ENCODE assay signal across 17 mouse cellular contexts in the genomic region with DNA sequence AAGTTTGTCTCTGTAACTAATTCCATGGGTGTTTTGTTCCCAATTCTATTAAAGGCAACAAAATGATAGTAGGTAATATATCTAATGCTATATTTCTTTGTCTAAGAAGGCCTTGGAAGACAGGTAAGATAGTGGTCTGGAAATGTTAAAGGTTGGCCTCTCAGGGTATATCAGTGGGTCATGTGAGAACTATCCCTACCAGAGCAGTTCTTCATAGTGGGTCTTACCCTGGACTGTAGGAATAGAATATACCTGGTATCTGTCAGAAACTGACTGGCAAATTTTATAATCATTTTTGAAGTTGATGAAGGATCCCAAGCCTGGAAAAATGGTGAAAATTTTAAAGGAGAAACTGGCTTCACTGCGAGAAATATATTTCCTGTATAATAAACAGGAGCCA.
DNase-seq lines count a peak whose midpoint lies in the region; ATAC-seq lines count a peak whose summit lies in the region.
"Had no signal": no experiment of that assay in that cellular context is flagged by ENCODE, and none has a peak within 500 bp of the region (broad histone marks: within the 10 kb centered on the region; RNA-seq: fewer than 3 reads in every experiment).

No protein-coding gene starts in this region.

- H3K27me3 ChIP-seq in hindbrain, embryonic 11.5 days (ENCODE audit: control insufficient read depth, insufficient read depth, low read length) = no peaks in the 10 kb centered on the region
- H3K27me3 ChIP-seq in hindbrain, embryonic 10.5 days (ENCODE audit: insufficient read depth, poor library complexity, severe bottlenecking) = no peaks in the 10 kb centered on the region
- H3K27me3 ChIP-seq in forebrain, embryonic 14.5 days (replicated peaks; ENCODE audit: control insufficient read depth, insufficient read depth, low read length) = no peaks in the 10 kb centered on the region
- H3K27me3 ChIP-seq in hindbrain, embryonic 15.5 days = no peaks in the 10 kb centered on the region
- H3K27me3 ChIP-seq in midbrain, embryonic 16.5 days (ENCODE audit: control insufficient read depth, insufficient read depth, low read depth, low read length) = no peaks in the 10 kb centered on the region
- H3K27me3 ChIP-seq in kidney, embryonic 14.5 days (ENCODE audit: control insufficient read depth, insufficient read depth, low read length) = no peaks in the 10 kb centered on the region
- H3K27me3 ChIP-seq: embryonic facial prominence, embryonic 15.5 days; liver, embryonic 15.5 days; stomach, embryonic 15.5 days had no signal

- no peak overlapping the region for H3K4me3 ChIP-seq in hindbrain, embryonic 11.5 days (ENCODE audit: low read depth, low read length)
- no peak overlapping the region for H3K4me3 ChIP-seq in hindbrain, embryonic 10.5 days
- H3K4me3 ChIP-seq in forebrain, embryonic 14.5 days (ENCODE audit: low read depth, low read length) = no peak overlapping the region
- no peak overlapping the region for H3K4me3 ChIP-seq in hindbrain, embryonic 15.5 days
- H3K4me3 ChIP-seq in midbrain, embryonic 16.5 days (ENCODE audit: low read depth, low read length) = no peak overlapping the region
- no peak overlapping the region for H3K4me3 ChIP-seq in kidney, embryonic 14.5 days (ENCODE audit: low read length)
- H3K4me3 ChIP-seq: embryonic facial prominence, embryonic 15.5 days; liver, embryonic 15.5 days; stomach, embryonic 15.5 days had no signal

- H3K9ac ChIP-seq in hindbrain, embryonic 11.5 days (ENCODE audit: low read depth, low read length) = no peak overlapping the region
- H3K9ac ChIP-seq in forebrain, embryonic 14.5 days (ENCODE audit: low read length) = no peak overlapping the region
- H3K9ac ChIP-seq in hindbrain, embryonic 15.5 days = no peak overlapping the region
- no peak overlapping the region for H3K9ac ChIP-seq in midbrain, embryonic 16.5 days (ENCODE audit: low read depth, low read length)
- H3K9ac ChIP-seq in kidney, embryonic 14.5 days (ENCODE audit: low read depth, low read length) = no peak overlapping the region
- H3K9ac ChIP-seq: embryonic facial prominence, embryonic 15.5 days; liver, embryonic 15.5 days; stomach, embryonic 15.5 days had no signal

- no peak overlapping the region for H3K4me2 ChIP-seq in hindbrain, embryonic 11.5 days (replicated peaks; ENCODE audit: low read depth, low read length)
- no peak overlapping the region for H3K4me2 ChIP-seq in forebrain, embryonic 14.5 days (ENCODE audit: low read length)
- H3K4me2 ChIP-seq in hindbrain, embryonic 15.5 days = no peak overlapping the region
- no peak overlapping the region for H3K4me2 ChIP-seq in midbrain, embryonic 16.5 days (ENCODE audit: low read length)
- H3K4me2 ChIP-seq in kidney, embryonic 14.5 days (replicated peaks; ENCODE audit: low read depth, low read length) = no peak overlapping the region
- H3K4me2 ChIP-seq: embryonic facial prominence, embryonic 15.5 days; heart, embryonic 11.5 days; liver, embryonic 15.5 days; stomach, embryonic 15.5 days had no signal

- ATAC-seq in hindbrain, embryonic 11.5 days (ENCODE audit: low FRiP score) = peak; percentile 47
- ATAC-seq in forebrain, embryonic 14.5 days = peak; percentile 24
- ATAC-seq in hindbrain, embryonic 15.5 days (ENCODE audit: low FRiP score, low read depth) = no peak
- ATAC-seq in midbrain, embryonic 16.5 days = no peak
- no peak for ATAC-seq in kidney, embryonic 14.5 days (ENCODE audit: low FRiP score, low TSS enrichment)
- ATAC-seq: lung, postnatal 0 days had no signal

- 0 out of 2 replicates have a peak overlapping the region, but pooled peaks have one; percentile 45 for H3K27ac ChIP-seq in hindbrain, embryonic 11.5 days (ENCODE audit: low read depth, low read length)
- H3K27ac ChIP-seq in hindbrain, embryonic 10.5 days = no peak overlapping the region
- peak overlapping the region; percentile 66; the same call in 1 of the 2 replicates for H3K27ac ChIP-seq in forebrain, embryonic 14.5 days (ENCODE audit: low read depth, low read length)
- peak overlapping the region; percentile 77 for H3K27ac ChIP-seq in hindbrain, embryonic 15.5 days (replicated peaks)
- H3K27ac ChIP-seq in midbrain, embryonic 16.5 days (ENCODE audit: low read length) = peak overlapping the region; percentile 72
- no peak overlapping the region for H3K27ac ChIP-seq in kidney, embryonic 14.5 days (ENCODE audit: low read depth, low read length)
- H3K27ac ChIP-seq: embryonic facial prominence, embryonic 15.5 days; liver, embryonic 15.5 days; stomach, embryonic 15.5 days had no signal

- WGBS in hindbrain, embryonic 11.5 days = 86% methylated on average over 1 of the region's 1 CpGs
- WGBS in hindbrain, embryonic 10.5 days = 83% methylated on average over 1 of the region's 1 CpGs
- 78% methylated on average over 1 of the region's 1 CpGs for WGBS in forebrain, embryonic 14.5 days
- 74% methylated on average over 1 of the region's 1 CpGs for WGBS in hindbrain, embryonic 15.5 days
- whole genome bisulfite sequencing in midbrain, embryonic 16.5 days = 73% methylated on average over 1 of the region's 1 CpGs
- WGBS in kidney, embryonic 14.5 days = 71% methylated on average over 1 of the region's 1 CpGs

- DNase-seq in hindbrain, embryonic 11.5 days (ENCODE audit: low spot score) = no peak
- no peak for DNase-seq in hindbrain, embryonic 10.5 days (ENCODE audit: low spot score)
- DNase-seq in forebrain, embryonic 14.5 days (ENCODE audit: low spot score) = no peak
- DNase-seq in spleen, postnatal 10 days (ENCODE audit: low spot score in 2 of 2) = no peak
- no peak for DNase-seq in left cerebral cortex, adult 18-20 months (ENCODE audit: low spot score in 2 of 2)
- DNase-seq: heart, postnatal 10 days; kidney, adult 8-10 months; kidney, postnatal 36 days had no signal

- no peaks in the 10 kb centered on the region for H3K4me1 ChIP-seq in hindbrain, embryonic 11.5 days (replicated peaks; ENCODE audit: control insufficient read depth, insufficient read depth, low read length)
- no peaks in the 10 kb centered on the region for H3K4me1 ChIP-seq in hindbrain, embryonic 10.5 days (replicated peaks)
- H3K4me1 ChIP-seq in forebrain, embryonic 14.5 days (ENCODE audit: control insufficient read depth, insufficient read depth, low read length) = no peaks in the 10 kb centered on the region
- H3K4me1 ChIP-seq in hindbrain, embryonic 15.5 days (replicated peaks) = 0 out of 2 replicates have a peak, but pooled peaks cover 5% of the 10 kb centered on the region
- H3K4me1 ChIP-seq in midbrain, embryonic 16.5 days (ENCODE audit: control insufficient read depth, insufficient read depth, low read length) = no peaks in the 10 kb centered on the region
- H3K4me1 ChIP-seq in kidney, embryonic 14.5 days (ENCODE audit: control insufficient read depth, insufficient read depth, low read length) = no peaks in the 10 kb centered on the region
- H3K4me1 ChIP-seq: embryonic facial prominence, embryonic 15.5 days; liver, embryonic 15.5 days; stomach, embryonic 15.5 days had no signal

- no peaks in the 10 kb centered on the region for H3K9me3 ChIP-seq in hindbrain, embryonic 11.5 days (ENCODE audit: control insufficient read depth, low read length)
- H3K9me3 ChIP-seq in hindbrain, embryonic 10.5 days = peaks cover 4% of the 10 kb centered on the region; the same call in 1 of the 2 replicates
- H3K9me3 ChIP-seq in forebrain, embryonic 14.5 days (replicated peaks; ENCODE audit: control insufficient read depth, low read length) = 0 out of 2 replicates have a peak, but pooled peaks cover 3% of the 10 kb centered on the region
- 0 out of 2 replicates have a peak, but pooled peaks cover 4% of the 10 kb centered on the region for H3K9me3 ChIP-seq in hindbrain, embryonic 15.5 days
- no peaks in the 10 kb centered on the region for H3K9me3 ChIP-seq in midbrain, embryonic 16.5 days (replicated peaks; ENCODE audit: control insufficient read depth, low read length, poor library complexity, severe bottlenecking)
- H3K9me3 ChIP-seq in kidney, embryonic 14.5 days (ENCODE audit: control insufficient read depth, low read length) = no peaks in the 10 kb centered on the region
- H3K9me3 ChIP-seq: embryonic facial prominence, embryonic 15.5 days; liver, embryonic 15.5 days; stomach, embryonic 15.5 days had no signal

- H3K36me3 ChIP-seq in hindbrain, embryonic 11.5 days (ENCODE audit: control insufficient read depth, insufficient read depth, low read length) = no peaks in the 10 kb centered on the region
- no peaks in the 10 kb centered on the region for H3K36me3 ChIP-seq in hindbrain, embryonic 10.5 days
- no peaks in the 10 kb centered on the region for H3K36me3 ChIP-seq in forebrain, embryonic 14.5 days (ENCODE audit: control insufficient read depth, insufficient read depth, low read length)
- H3K36me3 ChIP-seq in hindbrain, embryonic 15.5 days = no peaks in the 10 kb centered on the region
- H3K36me3 ChIP-seq in midbrain, embryonic 16.5 days (ENCODE audit: control insufficient read depth, insufficient read depth, low read length) = 0 out of 2 replicates have a peak, but pooled peaks cover 3% of the 10 kb centered on the region
- no peaks in the 10 kb centered on the region for H3K36me3 ChIP-seq in kidney, embryonic 14.5 days (ENCODE audit: control insufficient read depth, insufficient read depth, low read length)
- H3K36me3 ChIP-seq: embryonic facial prominence, embryonic 15.5 days; G1E; liver, embryonic 15.5 days; stomach, embryonic 15.5 days had no signal

Comparison
In these comparisons a context has a peak if more than half of its experiments do, and no peak if none do; other contexts are left out.
1. ATAC-seq: peak in hindbrain, embryonic 11.5 days (single experiment) and forebrain, embryonic 14.5 days (single experiment); none in hindbrain, embryonic 15.5 days (single experiment), midbrain, embryonic 16.5 days (single experiment) and kidney, embryonic 14.5 days (single experiment).
2. H3K27ac ChIP-seq: peak in hindbrain, embryonic 11.5 days (single experiment), forebrain, embryonic 14.5 days (single experiment), hindbrain, embryonic 15.5 days (single experiment) and midbrain, embryonic 16.5 days (single experiment); none in hindbrain, embryonic 10.5 days (single experiment) and kidney, embryonic 14.5 days (single experiment).